Mouse (Mus musculus) midbrain, embryonic 12.5 days (tissue): ENCODE data around the gene Nhs. TPM values are rescaled to one million over a fixed set of nuclear protein-coding genes. Genes with fewer than 3 reads are reported as not detected.

Experiments
- ATAC-seq: fragments of 200-750 bp; cut with Nextera tagmentation; 2 replicates; pipeline ENCODE4 v1.8.0; 2017; ENCODE audit warnings: low read depth, moderate TSS enrichment, moderate library complexity; ENCODE audit not compliant: low FRiP score
- H3K27ac ChIP-seq: fragments of 300-500 bp; sonication (generic); replicated peaks from 2 replicates; pipeline ENCODE4 v1.5.1; 2016; ENCODE audit warnings: mild to moderate bottlenecking
- H3K27me3 ChIP-seq: fragments of 300-500 bp; sonication (generic); 2 replicates; pipeline ENCODE4 v1.6.1; 2016; ENCODE audit warnings: mild to moderate bottlenecking
- H3K36me3 ChIP-seq: fragments of 300-500 bp; sonication (generic); 2 replicates; pipeline ENCODE4 v1.6.1; 2016
- H3K4me1 ChIP-seq: fragments of 300-500 bp; sonication (generic); 2 replicates; pipeline ENCODE4 v1.6.1; 2016
- H3K4me2 ChIP-seq: fragments of 300-500 bp; sonication (generic); replicated peaks from 2 replicates; pipeline ENCODE4 v1.6.1; 2016; ENCODE audit warnings: mild to moderate bottlenecking, moderate library complexity
- H3K4me3 ChIP-seq: fragments of 300-500 bp; sonication (generic); 2 replicates; pipeline ENCODE4 v1.5.1; 2016; ENCODE audit warnings: mild to moderate bottlenecking
- H3K9ac ChIP-seq: fragments of 300-500 bp; sonication (generic); replicated peaks from 2 replicates; pipeline ENCODE4 v1.6.1; 2016; ENCODE audit warnings: mild to moderate bottlenecking, moderate library complexity
- H3K9me3 ChIP-seq: fragments of 300-500 bp; sonication (generic); 2 replicates; pipeline ENCODE4 v1.6.1; 2016; ENCODE audit warnings: mild to moderate bottlenecking
- WGBS: fragments of 180-500 bp; shearing (Covaris S2); methylation state at CpG from one replicate; pipeline ENCODE4 v1.1.7; 2016; 5-methylcytosine and 5-hydroxymethylcytosine counted together
- polyA plus RNA-seq: library from polyadenylated mRNA; unstranded; fragments of >200 nt; fragmentation: Nextera tagmentation; extraction: Ambion mirVana; gene quantifications from 2 replicates; pipeline ENCODE4 v1.2.1, GENCODE M21; 2016

Nhs gene
- polyA plus RNA-seq, 1 experiment from 2014 or later, result 4.9 TPM

- H3K4me2 ChIP-seq, result no peak overlapping the region
- H3K4me1 ChIP-seq, result no peaks in the 10 kb centered on the region
- H3K4me3 ChIP-seq, result no peak overlapping the region
- H3K27me3 ChIP-seq, result peaks cover 50% of the 10 kb centered on the region
- H3K9ac ChIP-seq, result no peak overlapping the region
- ATAC-seq, result no peak
- H3K27ac ChIP-seq, result no peak overlapping the region
- no peaks in the 10 kb centered on the region for H3K36me3 ChIP-seq
- H3K9me3 ChIP-seq, result no peaks in the 10 kb centered on the region
- 82% methylated on average over 2 of the region's 2 CpGs for WGBS
These were observed 96.4 kb downstream of the Nhs start for GRCm38 (mm10) chrX:162063164-162063563.

GRCm38 (mm10) chrX:162055635-162056034 lies 103.9 kb downstream of the Nhs start:
- H3K4me2 ChIP-seq, result no peak overlapping the region
- H3K9ac ChIP-seq, result no peak overlapping the region
- peaks cover 61% of the 10 kb centered on the region for H3K27me3 ChIP-seq
- H3K36me3 ChIP-seq, result no peaks in the 10 kb centered on the region
- H3K4me3 ChIP-seq, result no peak overlapping the region
- H3K4me1 ChIP-seq, result no peaks in the 10 kb centered on the region
- no peak overlapping the region for H3K27ac ChIP-seq
- H3K9me3 ChIP-seq, result no peaks in the 10 kb centered on the region
- 88% methylated on average over 2 of the region's 2 CpGs for WGBS
- no peak for ATAC-seq

GRCm38 (mm10) chrX:162053566-162053965 lies 106.0 kb downstream of the Nhs start:
- no peaks in the 10 kb centered on the region for H3K4me1 ChIP-seq
- H3K27ac ChIP-seq, result no peak overlapping the region
- no peak for ATAC-seq
- H3K9me3 ChIP-seq, result no peaks in the 10 kb centered on the region
- peaks cover 58% of the 10 kb centered on the region for H3K27me3 ChIP-seq
- H3K4me3 ChIP-seq, result no peak overlapping the region
- WGBS, result 80% methylated on average over 5 of the region's 5 CpGs
- no peak overlapping the region for H3K9ac ChIP-seq
- H3K36me3 ChIP-seq, result no peaks in the 10 kb centered on the region
- H3K4me2 ChIP-seq, result no peak overlapping the region

- ATAC-seq, result no peak
- peaks cover 59% of the 10 kb centered on the region for H3K27me3 ChIP-seq
- 91% methylated on average over 1 of the region's 1 CpGs for WGBS
- H3K27ac ChIP-seq, result no peak overlapping the region
- H3K4me3 ChIP-seq, result no peak overlapping the region
- H3K9ac ChIP-seq, result no peak overlapping the region
- H3K9me3 ChIP-seq, result no peaks in the 10 kb centered on the region
- H3K4me1 ChIP-seq, result no peaks in the 10 kb centered on the region
- no peak overlapping the region for H3K4me2 ChIP-seq
- H3K36me3 ChIP-seq, result no peaks in the 10 kb centered on the region
These were observed 107.0 kb downstream of the Nhs start for GRCm38 (mm10) chrX:162052534-162052933.

GRCm38 (mm10) chrX:162049616-162050015 lies 109.9 kb downstream of the Nhs start:
- peaks cover 61% of the 10 kb centered on the region for H3K27me3 ChIP-seq
- no peak overlapping the region for H3K4me3 ChIP-seq
- no peak overlapping the region for H3K9ac ChIP-seq
- H3K36me3 ChIP-seq, result no peaks in the 10 kb centered on the region
- H3K4me1 ChIP-seq, result no peaks in the 10 kb centered on the region
- H3K4me2 ChIP-seq, result no peak overlapping the region
- 89% methylated on average over 2 of the region's 2 CpGs for WGBS
- H3K27ac ChIP-seq, result no peak overlapping the region
- no peaks in the 10 kb centered on the region for H3K9me3 ChIP-seq
- no peak for ATAC-seq

- Histone ChIP-seq H3K27me3 (peaks cover 42% of the 10 kb centered on the region), H3K4me3 (no peak overlapping the region), H3K4me2 (no peak overlapping the region), H3K4me1 (no peaks in the 10 kb centered on the region), H3K9me3 (no peaks in the 10 kb centered on the region), H3K27ac (no peak overlapping the region), H3K36me3 (no peaks in the 10 kb centered on the region), H3K9ac (no peak overlapping the region)
- WGBS, result 92% methylated on average over 2 of the region's 2 CpGs
- ATAC-seq, result no peak
These were observed 114.0 kb downstream of the Nhs start for GRCm38 (mm10) chrX:162045527-162045926.

- Histone ChIP-seq H3K9me3 (no peaks in the 10 kb centered on the region), H3K9ac (no peak overlapping the region), H3K4me1 (no peaks in the 10 kb centered on the region), H3K36me3 (no peaks in the 10 kb centered on the region), H3K27ac (no peak overlapping the region), H3K4me3 (no peak overlapping the region), H3K27me3 (peaks cover 33% of the 10 kb centered on the region), H3K4me2 (no peak overlapping the region)
- no peak for ATAC-seq
These were observed 115.4 kb downstream of the Nhs start for GRCm38 (mm10) chrX:162044109-162044508.

GRCm38 (mm10) chrX:162025210-162025953 lies 134.1 kb downstream of the Nhs start:
- peaks cover 55% of the 10 kb centered on the region for H3K27me3 ChIP-seq
- H3K4me2 ChIP-seq, result peak overlapping the region; percentile 27; the same call in 1 of the 2 replicates
- no peaks in the 10 kb centered on the region for H3K9me3 ChIP-seq
- H3K9ac ChIP-seq, result no peak overlapping the region
- no peak for ATAC-seq
- no peak overlapping the region for H3K27ac ChIP-seq
- peaks cover 4% of the 10 kb centered on the region; the same call in 1 of the 2 replicates for H3K4me1 ChIP-seq
- H3K36me3 ChIP-seq, result no peaks in the 10 kb centered on the region
- H3K4me3 ChIP-seq, result no peak overlapping the region
- WGBS, result 38% methylated on average over 13 of the region's 13 CpGs

- Histone ChIP-seq H3K27ac (no peak overlapping the region), H3K4me3 (no peak overlapping the region), H3K36me3 (no peaks in the 10 kb centered on the region), H3K9ac (no peak overlapping the region), H3K4me2 (no peak overlapping the region), H3K4me1 (peaks cover 7% of the 10 kb centered on the region; the same call in 1 of the 2 replicates), H3K9me3 (no peaks in the 10 kb centered on the region), H3K27me3 (peaks cover 66% of the 10 kb centered on the region)
- WGBS, result 86% methylated on average over 3 of the region's 3 CpGs
- no peak for ATAC-seq
These were observed 137.8 kb downstream of the Nhs start for GRCm38 (mm10) chrX:162021724-162022123.

GRCm38 (mm10) chrX:162020039-162020566 lies 139.4 kb downstream of the Nhs start:
- WGBS, result 90% methylated on average over 3 of the region's 3 CpGs
- Histone ChIP-seq H3K27ac (no peak overlapping the region), H3K9ac (no peak overlapping the region), H3K36me3 (no peaks in the 10 kb centered on the region), H3K27me3 (peaks cover 75% of the 10 kb centered on the region), H3K9me3 (no peaks in the 10 kb centered on the region), H3K4me3 (no peak overlapping the region), H3K4me1 (peaks cover 6% of the 10 kb centered on the region; the same call in 1 of the 2 replicates), H3K4me2 (no peak overlapping the region)
- no peak for ATAC-seq

- WGBS, result 47% methylated on average over 9 of the region's 9 CpGs
- peaks cover 83% of the 10 kb centered on the region for H3K27me3 ChIP-seq
These were observed 142.1 kb downstream of the Nhs start for GRCm38 (mm10) chrX:162017471-162017870.

GRCm38 (mm10) chrX:162012570-162012969 lies 147.0 kb downstream of the Nhs start:
- Histone ChIP-seq H3K9me3 (no peaks in the 10 kb centered on the region), H3K36me3 (no peaks in the 10 kb centered on the region), H3K4me1 (peaks cover 6% of the 10 kb centered on the region; the same call in 1 of the 2 replicates), H3K27me3 (peaks cover 64% of the 10 kb centered on the region), H3K27ac (no peak overlapping the region), H3K4me3 (no peak overlapping the region), H3K9ac (no peak overlapping the region), H3K4me2 (no peak overlapping the region)
- ATAC-seq, result no peak
- WGBS, result 92% methylated on average over 4 of the region's 4 CpGs

More at GRCm38 (mm10) chrX:162017471-162017870, 142.1 kb downstream of the Nhs start:
- Histone ChIP-seq H3K9ac (no peak overlapping the region), H3K4me3 (no peak overlapping the region), H3K27ac (no peak overlapping the region), H3K4me1 (peaks cover 6% of the 10 kb centered on the region; the same call in 1 of the 2 replicates), H3K9me3 (no peaks in the 10 kb centered on the region), H3K4me2 (no peak overlapping the region), H3K36me3 (no peaks in the 10 kb centered on the region)
- no peak for ATAC-seq
